Mouse (Mus musculus) liver, embryonic 14.5 days (tissue): ENCODE data around the gene Nol3.

Experiments
- CTCF ChIP-seq: IDR thresholded peaks from 2 replicates; pipeline ENCODE4 v1.5.1; 2016; ENCODE audit warnings: antibody characterized with exemption, low read depth, control low read depth
- EP300 ChIP-seq: IDR thresholded peaks from 2 replicates; pipeline ENCODE4 v1.6.1; 2016; ENCODE audit warnings: antibody characterized with exemption, low read depth

DNA sequence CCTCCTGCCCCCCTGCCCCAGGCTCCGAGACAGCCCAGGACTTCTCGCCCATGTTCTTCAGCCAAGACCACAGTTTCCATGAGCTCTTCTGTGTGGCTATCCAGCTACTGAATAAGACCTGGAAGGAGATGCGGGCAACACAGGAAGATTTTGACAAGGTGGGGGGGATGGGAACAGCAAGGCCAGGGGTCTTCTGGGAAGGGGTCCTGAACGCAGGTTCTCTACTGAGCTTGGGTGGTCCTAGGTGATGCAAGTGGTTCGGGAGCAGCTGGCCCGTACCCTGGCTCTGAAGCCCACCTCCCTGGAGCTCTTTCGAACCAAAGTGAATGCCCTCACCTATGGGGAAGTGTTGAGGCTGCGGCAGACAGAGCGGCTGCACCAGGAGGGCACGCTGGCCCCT is 32.5 kb downstream of the Nol3 start:
- TF ChIP-seq CTCF (no peak), EP300 (no peak)
